ENCODE assay signal across 8 mouse cellular contexts in the genomic region with DNA sequence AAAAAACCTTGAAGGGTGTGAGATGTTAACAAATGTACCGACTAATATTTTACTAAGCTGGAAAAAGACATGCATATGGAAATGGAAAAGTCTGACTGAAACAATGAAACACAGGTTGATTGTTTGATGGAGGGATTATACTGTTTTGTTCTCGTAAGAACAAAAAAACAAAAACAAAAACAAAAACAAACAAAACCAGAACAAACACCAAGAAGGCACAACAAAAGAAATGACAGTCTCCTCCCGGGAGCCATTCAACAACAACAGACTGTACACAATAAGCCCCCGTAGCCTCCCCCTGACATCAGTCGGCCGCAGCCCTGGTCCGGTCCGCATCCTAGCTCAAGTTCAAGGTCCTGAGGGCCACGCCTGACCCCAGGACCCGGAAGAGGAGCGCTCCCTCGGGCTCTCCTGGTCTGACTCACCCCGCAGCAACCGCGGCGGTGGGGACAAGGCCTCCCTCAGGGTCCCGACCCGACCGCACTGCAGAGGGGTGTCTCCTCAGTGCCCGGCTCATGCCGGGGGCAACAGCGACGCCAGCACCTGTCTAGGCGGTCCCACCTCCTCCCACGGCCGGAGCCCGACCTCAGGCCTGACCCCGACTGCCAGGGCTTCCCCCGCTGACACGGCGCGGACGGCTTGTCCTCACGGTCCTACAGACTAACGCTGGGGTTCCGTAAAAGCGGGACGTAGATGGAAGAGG. TPM values are rescaled to one million over a fixed set of nuclear protein-coding genes. Genes with fewer than 3 reads are reported as not detected.
DNase-seq lines count a peak whose midpoint lies in the region; ATAC-seq and TF ChIP-seq lines count a peak whose summit lies in the region.

No protein-coding gene starts in this region.

- H3K9me3 ChIP-seq in forebrain, embryonic 16.5 days (ENCODE audit: control insufficient read depth, low read length), result no peaks in the 10 kb centered on the region
- no peaks in the 10 kb centered on the region for H3K9me3 ChIP-seq in liver, embryonic 14.5 days (ENCODE audit: control insufficient read depth, low read length)
- no peaks in the 10 kb centered on the region for H3K9me3 ChIP-seq in stomach, embryonic 15.5 days

- TF ChIP-seq POLR2A in thymus, adult 2 months (IDR thresholded peaks at IDR 0.05; ENCODE audit: control insufficient read depth, extremely low read depth, insufficient read depth, low read length, poor library complexity), result no peak

- H3K4me2 ChIP-seq in forebrain, embryonic 16.5 days (ENCODE audit: low read length), result peak overlapping the region; percentile 75
- H3K4me2 ChIP-seq in liver, embryonic 14.5 days (ENCODE audit: low read depth), result peak overlapping the region; percentile 91
- peak overlapping the region; percentile 49 for H3K4me2 ChIP-seq in stomach, embryonic 15.5 days

- H3K27ac ChIP-seq in thymus, adult 2 months (ENCODE audit: control insufficient read depth, insufficient read depth, low read length), result 0 out of 2 replicates have a peak overlapping the region, but pooled peaks have one; percentile 21
- peak overlapping the region; percentile 81 for H3K27ac ChIP-seq in forebrain, embryonic 16.5 days (ENCODE audit: low read length)
- H3K27ac ChIP-seq in liver, embryonic 14.5 days, result no peak overlapping the region; the same call in 1 of the 2 replicates
- peak overlapping the region; percentile 77 for H3K27ac ChIP-seq in stomach, embryonic 15.5 days

- no peak for DNase-seq in frontal cortex, postnatal 36 days (ENCODE audit: low spot score in 2 of 2)
- no peak for DNase-seq in thymus, adult 2 months
- DNase-seq in thymus, postnatal 14 days, result no peak
- peak in 2 of 3 experiments; percentile 39 to 50 for DNase-seq in liver, embryonic 14.5 days (ENCODE audit: low read depth in 3 of 3, low spot score in 3 of 3)
- DNase-seq in ovary, postnatal 14 days (ENCODE audit: low spot score), result no peak

- under 1% methylated on average over 38 of the region's 38 CpGs for WGBS in thymus, adult 2 months
- WGBS in forebrain, embryonic 16.5 days, result under 1% methylated on average over 38 of the region's 38 CpGs
- under 1% methylated on average over 38 of the region's 38 CpGs for WGBS in liver, embryonic 14.5 days (ENCODE audit: insufficient replicate concordance)
- WGBS in stomach, embryonic 15.5 days, result under 1% methylated on average over 38 of the region's 38 CpGs

- H3K4me1 ChIP-seq in thymus, adult 2 months (replicated peaks; ENCODE audit: control insufficient read depth, insufficient read depth, low read length), result peaks cover 10% of the 10 kb centered on the region
- H3K4me1 ChIP-seq in forebrain, embryonic 16.5 days (replicated peaks; ENCODE audit: control insufficient read depth, insufficient read depth, low read length), result peaks cover 19% of the 10 kb centered on the region
- peaks cover 14 to 18% of the 10 kb centered on the region in 2 experiments for H3K4me1 ChIP-seq in liver, embryonic 14.5 days (replicated peaks; ENCODE audit: control insufficient read depth in 2 of 2, insufficient read depth in 2 of 2, low read length in 1 of 2)
- peaks cover 10% of the 10 kb centered on the region for H3K4me1 ChIP-seq in stomach, embryonic 15.5 days

- TF ChIP-seq EP300 in liver, embryonic 14.5 days (IDR thresholded peaks at IDR 0.05; ENCODE audit: low read depth), result no peak

- H3K36me3 ChIP-seq in thymus, adult 2 months (ENCODE audit: control insufficient read depth, insufficient read depth, low read length), result no peaks in the 10 kb centered on the region
- no peaks in the 10 kb centered on the region for H3K36me3 ChIP-seq in forebrain, embryonic 16.5 days (ENCODE audit: control insufficient read depth, insufficient read depth)
- no peaks in the 10 kb centered on the region for H3K36me3 ChIP-seq in liver, embryonic 14.5 days (replicated peaks; ENCODE audit: control insufficient read depth, insufficient read depth, low read depth)
- no peaks in the 10 kb centered on the region for H3K36me3 ChIP-seq in stomach, embryonic 15.5 days

- ATAC-seq in frontal cortex, adult (ENCODE audit: low TSS enrichment), result peak; percentile 47
- peak; percentile 69 for ATAC-seq in forebrain, embryonic 16.5 days
- ATAC-seq in liver, embryonic 14.5 days (ENCODE audit: insufficient read depth), result peak; percentile 76
- peak; percentile 63 for ATAC-seq in stomach, embryonic 15.5 days (ENCODE audit: insufficient read depth, low FRiP score, low read depth)

- H3K27me3 ChIP-seq in thymus, adult 2 months (ENCODE audit: control insufficient read depth, insufficient read depth, low read length), result no peaks in the 10 kb centered on the region
- H3K27me3 ChIP-seq in forebrain, embryonic 16.5 days (replicated peaks; ENCODE audit: control insufficient read depth, insufficient read depth, low read length), result no peaks in the 10 kb centered on the region
- H3K27me3 ChIP-seq in liver, embryonic 14.5 days (ENCODE audit: control insufficient read depth, insufficient read depth, low read length), result no peaks in the 10 kb centered on the region
- H3K27me3 ChIP-seq in stomach, embryonic 15.5 days (replicated peaks), result no peaks in the 10 kb centered on the region

- peak overlapping the region; percentile 99 for H3K9ac ChIP-seq in forebrain, embryonic 16.5 days (replicated peaks; ENCODE audit: low read depth, low read length)
- H3K9ac ChIP-seq in liver, embryonic 14.5 days (replicated peaks), result peak overlapping the region; percentile 67
- peak overlapping the region; percentile 92 for H3K9ac ChIP-seq in stomach, embryonic 15.5 days

- H3K4me3 ChIP-seq in thymus, adult 2 months (ENCODE audit: control insufficient read depth, insufficient read depth, low read length), result peak overlapping the region; percentile 93
- H3K4me3 ChIP-seq in forebrain, embryonic 16.5 days (replicated peaks; ENCODE audit: low read length), result peak overlapping the region; percentile 100
- H3K4me3 ChIP-seq in liver, embryonic 14.5 days (ENCODE audit: insufficient read depth in 1 of 2, low read depth in 2 of 2, low read length in 2 of 2), result peak overlapping the region; percentile 69 to 91
- H3K4me3 ChIP-seq in stomach, embryonic 15.5 days (replicated peaks), result peak overlapping the region; percentile 99

- no peak for TF ChIP-seq CTCF in thymus, adult 2 months (IDR thresholded peaks at IDR 0.05; ENCODE audit: borderline replicate concordance, control insufficient read depth, extremely low read depth, insufficient read depth, low read length, poor library complexity)
- TF ChIP-seq CTCF in liver, embryonic 14.5 days (IDR thresholded peaks at IDR 0.05; ENCODE audit: low read depth), result no peak

RNA-seq across cellular contexts. Expression of a gene that starts 0.5 kb away (rescaled TPM):
- 60.3 and 67.8 TPM in 2 replicates for polyA plus RNA-seq in thymus, adult 2 months (2012; rRNA removed)
- 187 and 199 TPM in 2 replicates for polyA plus RNA-seq in forebrain, embryonic 16.5 days (2015; fragmentation: Nextera tagmentation; extraction: Ambion mirVana)
- 14.4 and 19.5 TPM in 2 replicates for polyA plus RNA-seq in liver, embryonic 14.5 days (2012; rRNA removed)
- 31.1 and 32.6 TPM in 2 replicates for polyA plus RNA-seq in liver, embryonic 14.5 days (2014; fragmentation: Nextera tagmentation; extraction: Ambion mirVana)
- polyA plus RNA-seq in stomach, embryonic 15.5 days (2015; fragmentation: Nextera tagmentation; extraction: Ambion mirVana), result 129 and 135 TPM in 2 replicates

RNA-seq across cellular contexts. Expression of a gene that starts 12.8 kb away (rescaled TPM):
- polyA plus RNA-seq in thymus, adult 2 months (2012; rRNA removed), result 11.4 and 13.7 TPM in 2 replicates
- 85.6 and 88.3 TPM in 2 replicates for polyA plus RNA-seq in forebrain, embryonic 16.5 days (2015; fragmentation: Nextera tagmentation; extraction: Ambion mirVana)
- 3.2 and 4.8 TPM in 2 replicates for polyA plus RNA-seq in liver, embryonic 14.5 days (2012; rRNA removed)
- polyA plus RNA-seq in liver, embryonic 14.5 days (2014; fragmentation: Nextera tagmentation; extraction: Ambion mirVana), result 5.0 and 5.4 TPM in 2 replicates
- polyA plus RNA-seq in stomach, embryonic 15.5 days (2015; fragmentation: Nextera tagmentation; extraction: Ambion mirVana), result 21.4 and 22.6 TPM in 2 replicates

RNA-seq across cellular contexts. Expression of a gene that starts 44.9 kb away (rescaled TPM):
- polyA plus RNA-seq in thymus, adult 2 months (2012; rRNA removed), result 20.3 and 23.9 TPM in 2 replicates
- 4.4 and 5.1 TPM in 2 replicates for polyA plus RNA-seq in forebrain, embryonic 16.5 days (2015; fragmentation: Nextera tagmentation; extraction: Ambion mirVana)
- polyA plus RNA-seq in liver, embryonic 14.5 days (2012; rRNA removed), result 2.2 and 2.5 TPM in 2 replicates
- 2.0 and 2.1 TPM in 2 replicates for polyA plus RNA-seq in liver, embryonic 14.5 days (2014; fragmentation: Nextera tagmentation; extraction: Ambion mirVana)
- polyA plus RNA-seq in stomach, embryonic 15.5 days (2015; fragmentation: Nextera tagmentation; extraction: Ambion mirVana), result 6.2 and 6.8 TPM in 2 replicates

Comparison
In these comparisons a context has a peak if more than half of its experiments do, and no peak if none do; other contexts are left out.
1. DNase-seq: peak in liver, embryonic 14.5 days (2 of 3); none in frontal cortex, postnatal 36 days (0 of 2), thymus, adult 2 months (single experiment), thymus, postnatal 14 days (single experiment) and ovary, postnatal 14 days (single experiment).
2. Peak in every context shown above with its lines, with median percentiles within 50 percentile points of each other: ATAC-seq, H3K4me3 ChIP-seq, H3K4me2 ChIP-seq and H3K9ac ChIP-seq.